Mouse (Mus musculus) liver, embryonic 13.5 days (tissue): ENCODE data around the gene Crybg1. TPM values are rescaled to one million over a fixed set of nuclear protein-coding genes. Genes with fewer than 3 reads are reported as not detected.

Source experiments
- ATAC-seq: fragments of 200-750 bp; cut with Nextera tagmentation; 2 replicates; pipeline ENCODE4 v1.8.0; 2017; ENCODE audit warnings: low read depth, mild to moderate bottlenecking, moderate number of reproducible peaks, moderate library complexity
- DNase-seq: peaks from one replicate; pipeline ENCODE4 v3.0.0; 2022
- H3K27ac ChIP-seq: fragments of 300-500 bp; sonication (generic); 2 replicates; pipeline ENCODE4 v1.5.1; 2015; ENCODE audit warnings: moderate library complexity, mild to moderate bottlenecking, inconsistent platforms
- H3K27me3 ChIP-seq: fragments of 300-500 bp; sonication (generic); 2 replicates; pipeline ENCODE4 v1.6.1; 2015; ENCODE audit warnings: mild to moderate bottlenecking, inconsistent platforms
- H3K36me3 ChIP-seq: fragments of 300-500 bp; sonication (generic); 2 replicates; pipeline ENCODE4 v1.6.1; 2015; ENCODE audit warnings: mild to moderate bottlenecking, inconsistent platforms
- H3K4me1 ChIP-seq: fragments of 300-500 bp; sonication (generic); replicated peaks from 2 replicates; pipeline ENCODE4 v1.6.1; 2015; ENCODE audit warnings: inconsistent platforms
- H3K4me2 ChIP-seq: fragments of 300-500 bp; sonication (generic); 2 replicates; pipeline ENCODE4 v1.6.1; 2015; ENCODE audit warnings: inconsistent platforms, mild to moderate bottlenecking, moderate library complexity
- H3K4me3 ChIP-seq: fragments of 300-500 bp; sonication (generic); replicated peaks from 2 replicates; pipeline ENCODE4 v1.5.1; 2015; ENCODE audit warnings: mild to moderate bottlenecking, inconsistent platforms
- H3K9ac ChIP-seq: fragments of 300-500 bp; sonication (generic); 2 replicates; pipeline ENCODE4 v1.6.1; 2015; ENCODE audit warnings: mild to moderate bottlenecking, inconsistent platforms
- H3K9me3 ChIP-seq: fragments of 300-500 bp; sonication (generic); replicated peaks from 2 replicates; pipeline ENCODE4 v1.6.1; 2016; ENCODE audit warnings: inconsistent platforms
- WGBS: fragments of 180-500 bp; shearing (Covaris S2); methylation state at CpG from one replicate; pipeline ENCODE4 v1.1.7; 2015; ENCODE audit not compliant: insufficient replicate concordance; 5-methylcytosine and 5-hydroxymethylcytosine counted together
- polyA plus RNA-seq: library from polyadenylated mRNA; unstranded; fragments of >200 nt; fragmentation: Nextera tagmentation; extraction: Ambion mirVana; gene quantifications from 2 replicates; pipeline ENCODE4 v1.2.1, GENCODE M21; 2015

Gene Crybg1
- polyA plus RNA-seq, 1 experiment from 2014 or later, result 0.24 TPM

GRCm38 (mm10) chr10:44029566-44029965 lies 119.1 kb downstream of the Crybg1 start:
- DNase-seq (no peak), ATAC-seq (no peak)
- Histone ChIP-seq H3K9me3 (no peaks in the 10 kb centered on the region), H3K27ac (no peak overlapping the region), H3K27me3 (no peaks in the 10 kb centered on the region), H3K4me1 (no peaks in the 10 kb centered on the region), H3K36me3 (no peaks in the 10 kb centered on the region), H3K9ac (no peak overlapping the region), H3K4me3 (no peak overlapping the region), H3K4me2 (no peak overlapping the region)
- 22% methylated on average over 3 of the region's 3 CpGs for WGBS

GRCm38 (mm10) chr10:44027226-44027625 lies 121.4 kb downstream of the Crybg1 start:
- no peaks in the 10 kb centered on the region for H3K4me1 ChIP-seq
- DNase-seq (no peak), ATAC-seq (no peak)
- no peak overlapping the region for H3K9ac ChIP-seq
- 36% methylated on average over 1 of the region's 1 CpGs for WGBS
- H3K4me2 ChIP-seq, result no peak overlapping the region
- no peaks in the 10 kb centered on the region for H3K9me3 ChIP-seq
- no peak overlapping the region for H3K4me3 ChIP-seq
- no peaks in the 10 kb centered on the region; the same call in 1 of the 2 replicates for H3K27me3 ChIP-seq
- no peak overlapping the region for H3K27ac ChIP-seq
- H3K36me3 ChIP-seq, result no peaks in the 10 kb centered on the region

DNA sequence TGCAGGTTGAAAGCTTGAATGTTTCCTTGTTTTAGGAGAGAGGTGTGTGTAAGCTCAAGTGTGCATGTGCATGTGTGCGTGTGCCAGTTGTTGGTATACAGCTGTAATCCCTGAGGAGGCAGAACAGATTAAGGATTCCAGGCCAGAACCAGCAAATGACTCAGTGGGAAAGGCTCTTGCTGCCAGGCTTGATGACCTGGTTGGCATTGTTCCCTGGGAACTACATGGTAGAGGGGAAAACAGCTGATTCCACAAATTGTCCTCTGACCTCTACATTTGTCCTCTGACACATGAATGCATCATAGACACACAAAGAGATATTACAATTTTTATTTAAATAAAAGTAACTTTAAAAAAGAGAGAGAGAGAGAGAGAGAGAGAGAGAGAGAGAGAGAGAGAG lies 122.5 kb downstream of the Crybg1 start:
- 73% methylated on average over 1 of the region's 1 CpGs for WGBS
- Histone ChIP-seq H3K4me1 (0 out of 2 replicates have a peak, but pooled peaks cover 3% of the 10 kb centered on the region), H3K36me3 (no peaks in the 10 kb centered on the region), H3K27me3 (no peaks in the 10 kb centered on the region; the same call in 1 of the 2 replicates), H3K27ac (no peak overlapping the region), H3K4me2 (no peak overlapping the region), H3K4me3 (no peak overlapping the region), H3K9me3 (no peaks in the 10 kb centered on the region), H3K9ac (no peak overlapping the region)
- ATAC-seq (no peak), DNase-seq (no peak)

- Histone ChIP-seq H3K9ac (no peak overlapping the region), H3K27ac (no peak overlapping the region), H3K9me3 (no peaks in the 10 kb centered on the region), H3K4me1 (0 out of 2 replicates have a peak, but pooled peaks cover 3% of the 10 kb centered on the region), H3K36me3 (no peaks in the 10 kb centered on the region), H3K4me2 (no peak overlapping the region), H3K27me3 (no peaks in the 10 kb centered on the region; the same call in 1 of the 2 replicates), H3K4me3 (no peak overlapping the region)
- 35% methylated on average over 10 of the region's 10 CpGs for WGBS
- ATAC-seq, result no peak
- DNase-seq, result no peak
Observed at GRCm38 (mm10) chr10:44024705-44025104, 123.9 kb downstream of the Crybg1 start.

DNA sequence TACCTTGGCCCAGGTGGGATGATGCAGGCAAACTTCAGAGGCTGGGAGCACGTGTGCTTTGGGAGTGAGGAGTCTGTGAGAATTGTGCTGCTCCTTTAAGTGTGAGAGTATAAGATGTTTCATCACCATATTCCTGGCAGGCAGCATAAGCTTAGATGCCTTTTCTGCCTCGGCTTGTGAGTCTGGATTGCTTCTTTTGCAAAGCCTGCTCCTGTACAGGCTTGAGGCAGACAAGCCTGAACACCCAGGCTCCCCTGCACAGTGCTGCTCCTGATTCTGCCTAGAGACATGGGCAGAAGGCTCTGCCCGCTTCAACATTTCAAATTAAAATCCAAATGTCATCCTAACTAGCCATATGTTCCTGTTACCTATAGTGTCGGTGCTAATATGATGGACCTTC lies 128.5 kb downstream of the Crybg1 start:
- Histone ChIP-seq H3K27ac (no peak overlapping the region), H3K9me3 (no peaks in the 10 kb centered on the region), H3K4me3 (no peak overlapping the region), H3K9ac (no peak overlapping the region), H3K4me2 (no peak overlapping the region), H3K4me1 (0 out of 2 replicates have a peak, but pooled peaks cover 3% of the 10 kb centered on the region), H3K27me3 (no peaks in the 10 kb centered on the region; the same call in 1 of the 2 replicates), H3K36me3 (no peaks in the 10 kb centered on the region)
- DNase-seq (no peak), ATAC-seq (no peak)
- WGBS, result 62% methylated on average over 4 of the region's 4 CpGs

DNA sequence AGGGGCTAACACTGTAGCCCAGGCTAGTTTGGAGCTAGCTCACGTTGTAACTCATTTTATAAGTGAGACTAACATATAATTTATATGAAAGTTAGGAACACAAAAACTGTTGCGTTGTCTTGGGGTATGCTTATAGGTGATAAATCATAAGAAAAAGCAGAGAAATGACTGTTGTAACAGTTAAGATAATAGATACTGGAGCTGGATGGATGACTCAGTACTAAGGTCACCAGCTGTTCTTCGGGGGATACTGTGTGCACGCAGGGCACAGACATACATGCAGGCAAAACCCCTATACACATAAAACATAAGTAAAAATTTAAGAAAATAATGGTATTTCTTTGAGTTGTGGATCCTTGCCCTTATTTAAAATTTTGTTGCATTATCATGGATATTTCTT lies 130.1 kb downstream of the Crybg1 start:
- Histone ChIP-seq H3K9ac (no peak overlapping the region), H3K4me2 (no peak overlapping the region), H3K27ac (no peak overlapping the region), H3K36me3 (no peaks in the 10 kb centered on the region), H3K4me3 (no peak overlapping the region), H3K27me3 (no peaks in the 10 kb centered on the region; the same call in 1 of the 2 replicates), H3K4me1 (0 out of 2 replicates have a peak, but pooled peaks cover 3% of the 10 kb centered on the region), H3K9me3 (no peaks in the 10 kb centered on the region)
- 68% methylated on average over 4 of the region's 4 CpGs for WGBS
- DNase-seq (no peak), ATAC-seq (no peak)

DNA sequence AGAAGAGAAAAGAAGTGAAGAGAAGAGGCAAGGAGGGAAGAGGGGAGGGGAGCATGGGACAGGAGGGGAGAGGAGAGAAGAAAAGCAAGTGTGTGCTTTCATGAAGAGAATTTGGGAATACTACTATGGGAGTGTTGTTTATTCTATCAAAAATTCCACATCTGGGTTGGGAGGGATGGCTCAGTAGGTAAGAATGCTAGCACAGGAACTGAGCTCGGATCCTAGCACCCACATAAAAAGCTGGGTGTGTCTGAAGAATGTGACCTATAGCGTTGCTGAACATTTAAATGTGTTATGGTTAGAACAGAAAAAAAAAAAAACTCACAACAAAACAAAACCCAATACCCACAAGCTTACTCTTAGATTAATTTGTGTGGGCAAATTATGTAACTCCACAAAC lies 133.0 kb downstream of the Crybg1 start:
- DNase-seq (no peak), ATAC-seq (no peak)
- Histone ChIP-seq H3K36me3 (no peaks in the 10 kb centered on the region), H3K4me3 (no peak overlapping the region), H3K9ac (no peak overlapping the region), H3K4me1 (no peaks in the 10 kb centered on the region), H3K9me3 (no peaks in the 10 kb centered on the region), H3K27me3 (0 out of 2 replicates have a peak, but pooled peaks cover 2% of the 10 kb centered on the region), H3K27ac (no peak overlapping the region), H3K4me2 (no peak overlapping the region)
- WGBS, result 44% methylated on average over 2 of the region's 2 CpGs

GRCm38 (mm10) chr10:44013885-44014284 lies 134.8 kb downstream of the Crybg1 start:
- H3K27ac ChIP-seq, result no peak overlapping the region
- peaks cover 7% of the 10 kb centered on the region for H3K27me3 ChIP-seq
- H3K9me3 ChIP-seq, result no peaks in the 10 kb centered on the region
- H3K4me1 ChIP-seq, result no peaks in the 10 kb centered on the region
- no peak overlapping the region for H3K4me3 ChIP-seq
- no peaks in the 10 kb centered on the region for H3K36me3 ChIP-seq
- H3K9ac ChIP-seq, result no peak overlapping the region
- H3K4me2 ChIP-seq, result no peak overlapping the region
- DNase-seq (no peak), ATAC-seq (no peak)
- WGBS, result 46% methylated on average over 4 of the region's 4 CpGs

DNA sequence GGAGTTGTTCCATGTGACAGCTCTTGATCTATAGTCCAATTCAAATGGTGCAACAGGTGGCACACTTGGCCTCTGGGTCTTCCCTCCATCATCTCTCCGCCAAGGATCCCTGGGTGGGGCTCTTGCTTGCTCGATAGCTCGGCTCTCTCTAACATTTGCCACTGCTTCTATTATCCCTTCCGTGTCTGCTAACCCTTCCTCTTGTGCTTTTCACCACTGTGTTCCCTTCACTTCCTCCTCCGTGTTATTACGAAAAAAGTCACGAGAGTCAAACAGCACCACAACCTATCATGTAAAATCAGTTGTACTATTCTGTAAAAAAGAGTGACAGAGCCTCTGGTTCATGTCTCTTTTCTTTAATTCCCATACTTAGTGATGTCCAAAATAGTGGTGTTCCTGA lies 137.2 kb downstream of the Crybg1 start:
- 51% methylated on average over 7 of the region's 7 CpGs for whole genome bisulfite sequencing
- H3K9ac ChIP-seq, result no peak overlapping the region

GRCm38 (mm10) chr10:44008808-44009207 lies 139.8 kb downstream of the Crybg1 start:
- no peak for DNase-seq
- Histone ChIP-seq H3K27me3 (peaks cover 58% of the 10 kb centered on the region), H3K27ac (no peak overlapping the region), H3K4me2 (no peak overlapping the region), H3K36me3 (no peaks in the 10 kb centered on the region), H3K9me3 (no peaks in the 10 kb centered on the region), H3K4me3 (no peak overlapping the region), H3K9ac (no peak overlapping the region), H3K4me1 (peaks cover 12% of the 10 kb centered on the region)
- ATAC-seq, result no peak

More for the DNA sequence above, 137.2 kb downstream of the Crybg1 start:
- ATAC-seq (no peak), DNase-seq (no peak)
- Histone ChIP-seq H3K27ac (no peak overlapping the region), H3K4me1 (no peaks in the 10 kb centered on the region), H3K9me3 (no peaks in the 10 kb centered on the region), H3K4me3 (no peak overlapping the region), H3K27me3 (peaks cover 32% of the 10 kb centered on the region), H3K4me2 (no peak overlapping the region), H3K36me3 (no peaks in the 10 kb centered on the region)

GRCm38 (mm10) chr10:44006815-44007214 lies 141.8 kb downstream of the Crybg1 start:
- no peak overlapping the region for H3K4me2 ChIP-seq
- H3K4me1 ChIP-seq, result peaks cover 21% of the 10 kb centered on the region
- 64% methylated on average over 4 of the region's 4 CpGs for WGBS

More at GRCm38 (mm10) chr10:44006815-44007214, 141.8 kb downstream of the Crybg1 start:
- ATAC-seq (no peak), DNase-seq (no peak)
- Histone ChIP-seq H3K9me3 (no peaks in the 10 kb centered on the region), H3K9ac (no peak overlapping the region), H3K27me3 (peaks cover 78% of the 10 kb centered on the region), H3K36me3 (no peaks in the 10 kb centered on the region), H3K27ac (no peak overlapping the region), H3K4me3 (no peak overlapping the region)
